Mouse (Mus musculus) forebrain, embryonic 15.5 days (tissue): ENCODE measurements around the gene Phf1. TPM values are rescaled to one million over a fixed set of nuclear protein-coding genes. Genes with fewer than 3 reads are reported as not detected.
"Not testable (repeated sequence)": the region's sequence is repeated elsewhere in the genome, so short reads cannot be mapped to it uniquely, and the experiment has no call there.

ENCODE experiments used
- ATAC-seq: fragments of 200-750 bp; cut with Nextera tagmentation; replicated peaks from 2 replicates; pipeline ENCODE4 v1.8.0; 2017; ENCODE audit warnings: mild to moderate bottlenecking, moderate TSS enrichment, moderate library complexity
- H3K27ac ChIP-seq: fragments of 300-500 bp; sonication (generic); replicated peaks from 2 replicates; pipeline ENCODE4 v1.5.1; 2015; ENCODE audit warnings: mild to moderate bottlenecking, inconsistent platforms
- H3K27me3 ChIP-seq: fragments of 300-500 bp; sonication (generic); 2 replicates; pipeline ENCODE4 v1.6.1; 2015; ENCODE audit warnings: inconsistent platforms
- H3K36me3 ChIP-seq: fragments of 300-500 bp; sonication (generic); 2 replicates; pipeline ENCODE4 v1.6.1; 2015; ENCODE audit warnings: mild to moderate bottlenecking, inconsistent platforms
- H3K4me1 ChIP-seq: fragments of 300-500 bp; sonication (generic); 2 replicates; pipeline ENCODE4 v1.6.1; 2015; ENCODE audit warnings: inconsistent platforms
- H3K4me2 ChIP-seq: fragments of 300-500 bp; sonication (generic); replicated peaks from 2 replicates; pipeline ENCODE4 v1.6.1; 2015; ENCODE audit warnings: mild to moderate bottlenecking, inconsistent platforms
- H3K4me3 ChIP-seq: fragments of 300-500 bp; sonication (generic); 2 replicates; pipeline ENCODE4 v1.5.1; 2015; ENCODE audit warnings: mild to moderate bottlenecking, inconsistent platforms
- H3K9ac ChIP-seq: fragments of 300-500 bp; sonication (generic); replicated peaks from 2 replicates; pipeline ENCODE4 v1.6.1; 2015; ENCODE audit warnings: mild to moderate bottlenecking, inconsistent platforms
- H3K9me3 ChIP-seq: fragments of 300-500 bp; sonication (generic); 2 replicates; pipeline ENCODE4 v1.6.1; 2016; ENCODE audit warnings: inconsistent platforms
- WGBS: fragments of 180-500 bp; shearing (Covaris S2); methylation state at CpG from one replicate; pipeline ENCODE4 v1.1.7; 2015; ENCODE audit warnings: mixed read lengths; 5-methylcytosine and 5-hydroxymethylcytosine counted together
- microRNA-seq: library from miRNA; unstranded; fragments of <30 nt; microRNA quantifications from one replicate; pipeline ENCODE4, GENCODE M21; 2016
- polyA plus RNA-seq: library from polyadenylated mRNA; unstranded; fragments of >200 nt; fragmentation: Nextera tagmentation; extraction: Ambion mirVana; gene quantifications from 2 replicates; pipeline ENCODE4 v1.2.1, GENCODE M21; 2015

Gene Phf1
- polyA plus RNA-seq, 1 experiment from 2014 or later, result 18.3 TPM

- Histone ChIP-seq H3K36me3 (peaks cover 50% of the 10 kb centered on the region), H3K27ac (peak within 1 kb of the TSS; percentile 74), H3K4me1 (peaks cover 58% of the 10 kb centered on the region), H3K27me3 (no peaks in the 10 kb centered on the region), H3K4me3 (peak within 1 kb of the TSS; percentile 86), H3K4me2 (peak within 1 kb of the TSS; percentile 84), H3K9me3 (no peaks in the 10 kb centered on the region), H3K9ac (peak within 1 kb of the TSS; percentile 75)
- ATAC-seq, result peak; percentile 100
- WGBS, result under 1% methylated on average over 72 of the region's 75 CpGs
These were observed 40.1 kb downstream of the Phf1 start, which contains the start of gene Zbtb9 for GRCm38 (mm10) chr17:26972703-26973574. Zbtb9 (plus strand) TSS chr17:26973167.

- no peaks in the 10 kb centered on the region for H3K9me3 ChIP-seq
- H3K27me3 ChIP-seq, result no peaks in the 10 kb centered on the region
- peaks cover 54% of the 10 kb centered on the region for H3K36me3 ChIP-seq
- H3K4me2 ChIP-seq, result peak overlapping the region; percentile 84; the same call in 1 of the 2 replicates
- no peak overlapping the region for H3K4me3 ChIP-seq
- ATAC-seq, result no peak
- peaks cover 62% of the 10 kb centered on the region for H3K4me1 ChIP-seq
- no peak overlapping the region for H3K9ac ChIP-seq
- H3K27ac ChIP-seq, result no peak overlapping the region
- 95% methylated on average over 15 of the region's 15 CpGs for WGBS
These were observed 41.7 kb downstream of the Phf1 start for GRCm38 (mm10) chr17:26974547-26974946.

- Histone ChIP-seq H3K27me3 (no peaks in the 10 kb centered on the region), H3K4me3 (no peak overlapping the region), H3K9ac (no peak overlapping the region), H3K9me3 (no peaks in the 10 kb centered on the region), H3K36me3 (peaks cover 51% of the 10 kb centered on the region), H3K4me2 (no peak overlapping the region), H3K27ac (no peak overlapping the region), H3K4me1 (peaks cover 62% of the 10 kb centered on the region)
- ATAC-seq, result no peak
These were observed 42.6 kb downstream of the Phf1 start for GRCm38 (mm10) chr17:26975415-26975814.

- not testable (repeated sequence) for H3K9me3 ChIP-seq, ATAC-seq, H3K9ac ChIP-seq, H3K4me3 ChIP-seq, H3K27ac ChIP-seq, H3K27me3 ChIP-seq, H3K4me2 ChIP-seq
- Histone ChIP-seq H3K4me1 (peaks cover 46% of the 10 kb centered on the region), H3K36me3 (peaks cover 53% of the 10 kb centered on the region)
- 87% methylated on average over 6 of the region's 6 CpGs for WGBS
These were observed 44.5 kb downstream of the Phf1 start for GRCm38 (mm10) chr17:26977354-26977753.

GRCm38 (mm10) chr17:26979426-26979825 is 46.6 kb downstream of the Phf1 start:
- Histone ChIP-seq H3K36me3 (peaks cover 51% of the 10 kb centered on the region), H3K27ac (no peak overlapping the region), H3K4me3 (no peak overlapping the region), H3K27me3 (no peaks in the 10 kb centered on the region), H3K9ac (no peak overlapping the region), H3K4me1 (peaks cover 33% of the 10 kb centered on the region), H3K9me3 (no peaks in the 10 kb centered on the region), H3K4me2 (no peak overlapping the region)
- no peak for ATAC-seq
- WGBS, result 78% methylated on average over 2 of the region's 2 CpGs

- Histone ChIP-seq H3K9me3 (no peaks in the 10 kb centered on the region), H3K27me3 (no peaks in the 10 kb centered on the region), H3K9ac (no peak overlapping the region), H3K36me3 (peaks cover 39% of the 10 kb centered on the region), H3K4me3 (no peak overlapping the region), H3K4me2 (no peak overlapping the region), H3K27ac (no peak overlapping the region), H3K4me1 (peaks cover 17% of the 10 kb centered on the region)
- no peak for ATAC-seq
- WGBS, result 74% methylated on average over 2 of the region's 2 CpGs
These were observed 48.2 kb downstream of the Phf1 start for GRCm38 (mm10) chr17:26981050-26981449.

- no peak overlapping the region for H3K4me2 ChIP-seq
- no peak overlapping the region for H3K4me3 ChIP-seq
- no peaks in the 10 kb centered on the region for H3K9me3 ChIP-seq
- WGBS, result 99% methylated on average over 4 of the region's 4 CpGs
- no peak overlapping the region for H3K27ac ChIP-seq
- no peak for ATAC-seq
- H3K4me1 ChIP-seq, result 0 out of 2 replicates have a peak, but pooled peaks cover 4% of the 10 kb centered on the region
- H3K9ac ChIP-seq, result no peak overlapping the region
- H3K27me3 ChIP-seq, result no peaks in the 10 kb centered on the region
- H3K36me3 ChIP-seq, result peaks cover 18% of the 10 kb centered on the region
These were observed 50.5 kb downstream of the Phf1 start for GRCm38 (mm10) chr17:26983382-26983781.

GRCm38 (mm10) chr17:26985503-26986179 is 52.8 kb downstream of the Phf1 start:
- 89% methylated on average over 10 of the region's 10 CpGs for WGBS
- no peak overlapping the region for H3K4me3 ChIP-seq
- no peaks in the 10 kb centered on the region for H3K27me3 ChIP-seq
- H3K4me1 ChIP-seq, result no peaks in the 10 kb centered on the region
- peaks cover 5% of the 10 kb centered on the region for H3K36me3 ChIP-seq
- no peak overlapping the region for H3K27ac ChIP-seq
- no peaks in the 10 kb centered on the region for H3K9me3 ChIP-seq
- H3K9ac ChIP-seq, result no peak overlapping the region
- H3K4me2 ChIP-seq, result no peak overlapping the region
- no peak for ATAC-seq

Small RNAs within 50 kb of the gene (microRNA-seq; reads per million reads assigned to microRNA genes)
- not detected for gene Gm27775
- not detected for gene Mir3083
- 1.1 reads per million for gene Mir6968

Other genes starting within 250 kb of the Phf1 start
- 14.9 and 16.8 TPM in 2 replicates for gene Crebrf, start 217.4 kb upstream of the Phf1 start, polyA plus RNA-seq
- gene Bnip1, start 152.0 kb upstream of the Phf1 start, polyA plus RNA-seq, result 51.0 and 54.5 TPM in 2 replicates
- gene Nkx2-5, start 88.0 kb upstream of the Phf1 start, polyA plus RNA-seq, result 0.59 TPM in 1 of 2 replicates, not detected in the other
- 4.3 and 5.5 TPM in 2 replicates for gene Kifc5b, start 16.0 kb upstream of the Phf1 start, polyA plus RNA-seq
- gene Cuta, start 6.5 kb downstream of the Phf1 start, polyA plus RNA-seq, result 144 and 150 TPM in 2 replicates
- gene Syngap1, start 8.2 kb downstream of the Phf1 start, polyA plus RNA-seq, result 6.5 and 7.3 TPM in 2 replicates
- gene Zbtb9, start 40.1 kb downstream of the Phf1 start, polyA plus RNA-seq, result 15.8 and 17.2 TPM in 2 replicates
- gene Bak1, start 96.0 kb downstream of the Phf1 start, polyA plus RNA-seq, result 2.3 and 2.7 TPM in 2 replicates
- 0.43 and 0.46 TPM in 2 replicates for gene Itpr3, start 124.3 kb downstream of the Phf1 start, polyA plus RNA-seq
- gene Uqcc2, start 200.9 kb downstream of the Phf1 start, polyA plus RNA-seq, result 278 and 295 TPM in 2 replicates
- gene Ip6k3, start 234.7 kb downstream of the Phf1 start, polyA plus RNA-seq, result 0.17 and 0.31 TPM in 2 replicates